Mouse (Mus musculus) bone marrow, adult 2 months (tissue): ENCODE data around the gene Hhipl1. TPM values are rescaled to one million over a fixed set of nuclear protein-coding genes. Genes with fewer than 3 reads are reported as not detected.

ENCODE experiments used
- H3K27ac ChIP-seq: fragments of 200-500 bp; 2 replicates; pipeline ENCODE4 v1.5.1; 2012; ENCODE audit warnings: low read depth, mild to moderate bottlenecking, control low read depth, inconsistent platforms, low read length; ENCODE audit not compliant: control insufficient read depth, poor library complexity, insufficient read depth
- H3K4me1 ChIP-seq: fragments of 200-500 bp; 2 replicates; pipeline ENCODE4 v1.6.1; 2011; ENCODE audit warnings: low read length; ENCODE audit not compliant: control insufficient read depth, insufficient read depth
- H3K4me3 ChIP-seq: fragments of 200-500 bp; replicated peaks from 2 replicates; pipeline ENCODE3; 2011; ENCODE audit warnings: mild to moderate bottlenecking, low read depth, low read length, control low read depth; ENCODE audit not compliant: control insufficient read depth
- CTCF ChIP-seq: fragments of 200-500 bp; IDR thresholded peaks from 2 replicates; pipeline ENCODE4 v1.5.1; 2011; ENCODE audit warnings: low read length, control low read depth; ENCODE audit not compliant: control insufficient read depth, insufficient read depth
- POLR2A ChIP-seq: fragments of 200-500 bp; IDR thresholded peaks from 2 replicates; pipeline ENCODE4 v1.6.1; 2011; ENCODE audit warnings: low read depth, mild to moderate bottlenecking, control low read depth, low read length, borderline replicate concordance; ENCODE audit not compliant: control insufficient read depth
- WGBS: fragments of 180-500 bp; shearing (Covaris S2); methylation state at CpG from one replicate; pipeline ENCODE4 v1.1.7; 2018; 5-methylcytosine and 5-hydroxymethylcytosine counted together
- polyA plus RNA-seq: library from polyadenylated mRNA; stranded (reverse); fragments of >200 nt; gene quantifications from 2 replicates; pipeline ENCODE4 v1.2.4, GENCODE M21; 2011; ENCODE audit warnings: low replicate concordance; ENCODE audit not compliant: missing spikeins, insufficient read depth, insufficient read length

Hhipl1 gene
- polyA plus RNA-seq, 1 experiment = not detected

DNA sequence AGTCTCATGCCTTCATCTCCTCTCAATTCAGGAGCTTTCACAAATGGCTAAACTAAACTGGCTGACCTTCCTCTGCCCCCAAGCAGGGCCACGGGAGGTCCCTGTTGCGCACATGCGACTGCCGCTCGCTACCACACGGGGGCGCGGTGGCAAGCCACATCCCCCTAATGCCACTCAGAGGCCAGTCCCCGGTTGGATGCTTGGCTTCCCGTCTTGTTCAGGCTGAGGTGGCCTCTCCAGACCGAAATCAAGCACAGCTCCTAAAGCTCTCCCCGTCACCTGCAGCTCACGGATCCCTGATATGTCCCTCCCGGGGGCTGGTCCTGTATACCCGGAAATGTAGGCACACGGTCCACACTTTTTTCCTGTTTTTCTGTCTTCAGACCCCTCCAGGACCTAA lies 27.0 kb downstream of the Hhipl1 start:
- Histone ChIP-seq H3K27ac (no peak overlapping the region), H3K4me3 (no peak overlapping the region), H3K4me1 (no peaks in the 10 kb centered on the region; the same call in none of the 2 replicates)
- WGBS = under 1% methylated on average over 16 of the region's 16 CpGs
- TF ChIP-seq CTCF = peak; percentile 72
- TF ChIP-seq POLR2A = no peak

DNA sequence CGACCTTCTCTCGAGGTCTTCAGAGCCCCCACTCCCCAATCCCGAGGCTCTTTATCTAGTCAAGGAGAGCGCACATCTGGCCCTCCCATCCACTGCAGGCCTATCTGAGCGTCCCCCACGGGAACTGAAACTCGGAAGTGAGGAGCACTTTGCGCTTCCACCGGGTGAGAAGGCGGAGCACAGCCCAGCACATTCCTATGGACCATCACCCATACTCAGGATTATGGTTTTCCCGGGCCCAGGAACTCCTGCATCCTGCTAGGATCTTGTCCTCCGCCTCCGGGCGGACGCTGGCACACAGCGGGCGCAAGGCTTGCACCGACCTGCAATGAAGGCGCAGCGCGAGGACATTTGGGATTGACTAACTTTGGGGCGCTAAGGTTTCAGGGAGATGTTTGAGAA lies 27.4 kb downstream of the Hhipl1 start:
- WGBS = under 1% methylated on average over 22 of the region's 22 CpGs
- H3K27ac ChIP-seq = no peak overlapping the region
- peak overlapping the region; percentile 15 for H3K4me3 ChIP-seq
- TF ChIP-seq POLR2A = no peak
- TF ChIP-seq CTCF = no peak
- no peaks in the 10 kb centered on the region; the same call in none of the 2 replicates for H3K4me1 ChIP-seq

- no peak for TF ChIP-seq CTCF
- TF ChIP-seq POLR2A = peak; percentile 32; the same call in 1 of the 2 replicates
- peak within 1 kb of the TSS; percentile 15 for H3K4me3 ChIP-seq
- WGBS = 1% methylated on average over 38 of the region's 56 CpGs
- no peak within 1 kb of the TSS for H3K27ac ChIP-seq
- no peaks in the 10 kb centered on the region; the same call in none of the 2 replicates for H3K4me1 ChIP-seq
Measured at GRCm38 (mm10) chr12:108333895-108334445, 27.9 kb downstream of the Hhipl1 start, which contains the start of gene Cyp46a1. Gene Cyp46a1 (plus strand): TSS chr12:108334381.

DNA sequence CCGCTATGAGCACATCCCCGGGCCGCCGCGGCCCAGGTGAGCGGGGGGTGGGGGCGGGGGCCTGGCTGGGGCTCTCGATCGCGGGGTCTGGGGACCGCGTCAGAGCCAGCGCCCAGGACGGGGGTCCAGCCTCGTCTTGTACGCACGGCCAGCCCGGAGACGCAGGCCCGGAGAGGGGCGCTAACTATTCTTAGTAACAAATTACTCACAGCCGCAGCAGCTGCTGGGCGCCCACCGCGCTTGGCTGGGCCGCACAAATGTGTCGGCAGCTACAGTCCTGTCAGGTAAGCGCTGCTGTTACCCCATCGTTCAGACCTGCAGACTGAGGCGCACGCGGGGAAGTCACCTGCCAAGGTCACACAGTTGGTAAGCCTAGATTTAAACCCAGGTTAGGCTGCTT lies 28.5 kb downstream of the Hhipl1 start:
- WGBS = 2% methylated on average over 32 of the region's 32 CpGs
- Histone ChIP-seq H3K27ac (no peak overlapping the region), H3K4me3 (no peak overlapping the region), H3K4me1 (no peaks in the 10 kb centered on the region; the same call in none of the 2 replicates)
- TF ChIP-seq CTCF (no peak), POLR2A (no peak)

- no peak overlapping the region for H3K27ac ChIP-seq
- H3K4me3 ChIP-seq = no peak overlapping the region
- 15% methylated on average over 14 of the region's 14 CpGs for WGBS
- H3K4me1 ChIP-seq = no peaks in the 10 kb centered on the region; the same call in none of the 2 replicates
- TF ChIP-seq CTCF (peak; percentile 53), POLR2A (no peak)
Measured at GRCm38 (mm10) chr12:108338572-108339190, 32.6 kb downstream of the Hhipl1 start.

GRCm38 (mm10) chr12:108348151-108348550 lies 42.1 kb downstream of the Hhipl1 start:
- no peaks in the 10 kb centered on the region for H3K4me1 ChIP-seq
- 74% methylated on average over 8 of the region's 8 CpGs for WGBS
- no peak overlapping the region for H3K27ac ChIP-seq
- H3K4me3 ChIP-seq = no peak overlapping the region
- TF ChIP-seq CTCF (no peak), POLR2A (no peak)

GRCm38 (mm10) chr12:108349026-108349425 lies 43.0 kb downstream of the Hhipl1 start:
- whole genome bisulfite sequencing = 70% methylated on average over 5 of the region's 5 CpGs
- no peak overlapping the region for H3K27ac ChIP-seq
- H3K4me3 ChIP-seq = no peak overlapping the region
- H3K4me1 ChIP-seq = no peaks in the 10 kb centered on the region
- no peak for TF ChIP-seq POLR2A

DNA sequence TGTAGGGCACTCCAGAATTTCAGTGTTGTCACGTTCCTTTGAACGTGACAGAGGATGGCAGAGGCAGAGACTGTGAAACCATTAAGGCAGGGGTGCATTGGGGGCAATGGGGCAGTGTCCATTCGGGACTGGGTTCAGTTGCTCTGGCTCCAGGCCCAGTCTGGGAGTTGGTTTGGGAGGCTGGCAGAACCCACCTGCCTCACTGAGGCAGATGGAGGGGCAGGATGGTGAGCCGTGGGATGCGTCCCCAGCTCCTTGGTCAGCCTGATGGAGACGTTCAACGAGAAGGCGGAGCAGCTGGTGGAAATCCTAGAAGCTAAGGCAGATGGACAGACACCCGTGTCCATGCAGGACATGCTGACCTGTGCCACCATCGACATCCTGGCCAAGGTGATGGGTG lies 44.9 kb downstream of the Hhipl1 start:
- Histone ChIP-seq H3K4me3 (no peak overlapping the region), H3K4me1 (no peaks in the 10 kb centered on the region), H3K27ac (no peak overlapping the region)
- no peak for TF ChIP-seq POLR2A
- no peak for TF ChIP-seq CTCF
- 79% methylated on average over 10 of the region's 10 CpGs for WGBS

DNA sequence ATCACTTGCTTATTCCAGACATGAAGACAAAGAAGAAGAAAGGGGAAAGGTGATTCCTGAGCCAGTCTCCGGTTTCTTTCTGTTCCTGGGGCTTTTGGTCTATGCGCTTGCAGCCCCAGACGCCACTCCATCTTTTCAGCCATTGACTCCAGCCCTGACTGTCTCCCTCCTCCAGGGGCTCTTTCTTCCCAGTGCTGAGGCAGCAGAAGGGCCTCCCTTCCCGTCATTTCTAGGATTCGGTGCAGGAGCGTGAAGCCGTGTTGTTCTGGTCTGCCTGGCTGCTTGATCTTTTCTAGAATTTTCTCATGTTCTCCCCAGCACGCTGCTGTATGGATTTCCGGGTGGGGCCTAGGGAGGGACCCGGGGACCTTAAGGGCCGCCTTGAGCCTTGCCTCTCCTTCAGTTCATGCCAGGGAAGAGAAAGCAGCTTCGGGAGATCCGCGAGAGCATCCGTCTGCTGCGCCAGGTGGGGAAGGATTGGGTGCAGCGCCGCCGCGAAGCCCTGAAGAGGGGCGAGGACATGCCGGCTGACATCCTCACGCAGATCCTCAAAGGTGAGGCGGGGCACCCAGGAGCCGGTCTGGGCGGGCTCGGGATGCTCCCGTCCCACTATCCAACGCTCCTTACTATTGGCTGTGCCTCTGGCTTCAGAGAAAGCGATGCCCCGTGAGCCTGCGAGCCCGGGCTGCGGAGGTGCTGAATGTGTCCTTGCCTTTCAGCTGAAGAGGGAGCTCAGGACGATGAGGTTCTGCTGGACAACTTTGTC lies 46.5 kb downstream of the Hhipl1 start:
- H3K27ac ChIP-seq = no peak overlapping the region
- TF ChIP-seq CTCF (no peak), POLR2A (no peak)
- no peaks in the 10 kb centered on the region for H3K4me1 ChIP-seq
- 12% methylated on average over 35 of the region's 35 CpGs for WGBS
- no peak overlapping the region for H3K4me3 ChIP-seq
